Mouse (Mus musculus) midbrain, embryonic 12.5 days (tissue): ENCODE data around the gene Gm37240. TPM values are rescaled to one million over a fixed set of nuclear protein-coding genes. Genes with fewer than 3 reads are reported as not detected.
"Not testable (repeated sequence)": the region's sequence is repeated elsewhere in the genome, so short reads cannot be mapped to it uniquely, and the experiment has no call there.

Experiments used
- ATAC-seq: fragments of 200-750 bp; cut with Nextera tagmentation; 2 replicates; pipeline ENCODE4 v1.8.0; 2017; ENCODE audit warnings: low read depth, moderate TSS enrichment, moderate library complexity; ENCODE audit not compliant: low FRiP score
- H3K27ac ChIP-seq: fragments of 300-500 bp; sonication (generic); replicated peaks from 2 replicates; pipeline ENCODE4 v1.5.1; 2016; ENCODE audit warnings: mild to moderate bottlenecking
- H3K27me3 ChIP-seq: fragments of 300-500 bp; sonication (generic); 2 replicates; pipeline ENCODE4 v1.6.1; 2016; ENCODE audit warnings: mild to moderate bottlenecking
- H3K36me3 ChIP-seq: fragments of 300-500 bp; sonication (generic); 2 replicates; pipeline ENCODE4 v1.6.1; 2016
- H3K4me1 ChIP-seq: fragments of 300-500 bp; sonication (generic); 2 replicates; pipeline ENCODE4 v1.6.1; 2016
- H3K4me2 ChIP-seq: fragments of 300-500 bp; sonication (generic); replicated peaks from 2 replicates; pipeline ENCODE4 v1.6.1; 2016; ENCODE audit warnings: mild to moderate bottlenecking, moderate library complexity
- H3K4me3 ChIP-seq: fragments of 300-500 bp; sonication (generic); 2 replicates; pipeline ENCODE4 v1.5.1; 2016; ENCODE audit warnings: mild to moderate bottlenecking
- H3K9ac ChIP-seq: fragments of 300-500 bp; sonication (generic); replicated peaks from 2 replicates; pipeline ENCODE4 v1.6.1; 2016; ENCODE audit warnings: mild to moderate bottlenecking, moderate library complexity
- H3K9me3 ChIP-seq: fragments of 300-500 bp; sonication (generic); 2 replicates; pipeline ENCODE4 v1.6.1; 2016; ENCODE audit warnings: mild to moderate bottlenecking
- WGBS: fragments of 180-500 bp; shearing (Covaris S2); methylation state at CpG from one replicate; pipeline ENCODE4 v1.1.7; 2016; 5-methylcytosine and 5-hydroxymethylcytosine counted together
- polyA plus RNA-seq: library from polyadenylated mRNA; unstranded; fragments of >200 nt; fragmentation: Nextera tagmentation; extraction: Ambion mirVana; gene quantifications from 2 replicates; pipeline ENCODE4 v1.2.1, GENCODE M21; 2016

The Gm37240 gene
- 0.31 and 0.96 TPM in 2 replicates for polyA plus RNA-seq

- Histone ChIP-seq H3K36me3 (no peaks in the 10 kb centered on the region), H3K9me3 (no peaks in the 10 kb centered on the region), H3K27me3 (peaks cover 41% of the 10 kb centered on the region), H3K27ac (no peak within 1 kb of the TSS), H3K4me3 (peak within 1 kb of the TSS; percentile 54), H3K4me2 (peak within 1 kb of the TSS; percentile 98), H3K4me1 (peaks cover 18% of the 10 kb centered on the region), H3K9ac (peak within 1 kb of the TSS; percentile 32; the same call in 1 of the 2 replicates)
- peak; percentile 85 for ATAC-seq
- WGBS = 1% methylated on average over 40 of the region's 48 CpGs
Observed at GRCm38 (mm10) chr3:85887239-85887827, at the start of gene Gm37240, which contains the start of gene Glt28d2. Gene Gm37240 (minus strand): TSS chr3:85887518. Gene Glt28d2 (minus strand): TSS chr3:85887516.

- no peaks in the 10 kb centered on the region for H3K27me3 ChIP-seq
- H3K36me3 ChIP-seq = no peaks in the 10 kb centered on the region
- ATAC-seq = no peak
- no peak overlapping the region for H3K9ac ChIP-seq
- no peak overlapping the region for H3K27ac ChIP-seq
- WGBS = 92% methylated on average over 5 of the region's 5 CpGs
- H3K4me1 ChIP-seq = no peaks in the 10 kb centered on the region
- no peak overlapping the region for H3K4me2 ChIP-seq
- no peaks in the 10 kb centered on the region for H3K9me3 ChIP-seq
- H3K4me3 ChIP-seq = no peak overlapping the region
Observed at GRCm38 (mm10) chr3:85933586-85933985, 46.3 kb upstream of the Gm37240 start.

- Histone ChIP-seq H3K27me3 (no peaks in the 10 kb centered on the region), H3K9me3 (no peaks in the 10 kb centered on the region), H3K27ac (no peak overlapping the region), H3K9ac (no peak overlapping the region), H3K36me3 (no peaks in the 10 kb centered on the region), H3K4me2 (no peak overlapping the region), H3K4me3 (no peak overlapping the region), H3K4me1 (no peaks in the 10 kb centered on the region)
- ATAC-seq = no peak
- 84% methylated on average over 6 of the region's 6 CpGs for WGBS
Observed at GRCm38 (mm10) chr3:85931859-85932258, 44.5 kb upstream of the Gm37240 start.

- Histone ChIP-seq H3K9ac (no peak overlapping the region), H3K4me3 (no peak overlapping the region), H3K27ac (no peak overlapping the region), H3K9me3 (no peaks in the 10 kb centered on the region), H3K36me3 (no peaks in the 10 kb centered on the region), H3K4me1 (no peaks in the 10 kb centered on the region), H3K4me2 (no peak overlapping the region), H3K27me3 (no peaks in the 10 kb centered on the region)
- ATAC-seq = no peak
- 39% methylated on average over 11 of the region's 11 CpGs for WGBS
Observed at GRCm38 (mm10) chr3:85930671-85931255, 43.4 kb upstream of the Gm37240 start.

- no peak for ATAC-seq
- Histone ChIP-seq H3K9me3 (no peaks in the 10 kb centered on the region), H3K4me1 (no peaks in the 10 kb centered on the region), H3K36me3 (no peaks in the 10 kb centered on the region), H3K27ac (no peak overlapping the region), H3K9ac (no peak overlapping the region), H3K4me2 (no peak overlapping the region), H3K27me3 (no peaks in the 10 kb centered on the region), H3K4me3 (no peak overlapping the region)
- WGBS = 80% methylated on average over 5 of the region's 5 CpGs
Observed at GRCm38 (mm10) chr3:85929711-85930110, 42.4 kb upstream of the Gm37240 start.

GRCm38 (mm10) chr3:85928140-85928611, 40.9 kb upstream of the Gm37240 start:
- 89% methylated on average over 5 of the region's 5 CpGs for WGBS
- H3K9me3 ChIP-seq = no peaks in the 10 kb centered on the region
- ATAC-seq = no peak
- H3K27me3 ChIP-seq = no peaks in the 10 kb centered on the region
- no peak overlapping the region for H3K4me3 ChIP-seq
- H3K27ac ChIP-seq = no peak overlapping the region
- H3K9ac ChIP-seq = no peak overlapping the region
- H3K36me3 ChIP-seq = no peaks in the 10 kb centered on the region
- no peak overlapping the region for H3K4me2 ChIP-seq
- H3K4me1 ChIP-seq = no peaks in the 10 kb centered on the region

GRCm38 (mm10) chr3:85927296-85927695, 40.0 kb upstream of the Gm37240 start:
- no peak for ATAC-seq
- no peak overlapping the region for H3K4me3 ChIP-seq

GRCm38 (mm10) chr3:85923954-85924945, 36.9 kb upstream of the Gm37240 start:
- Histone ChIP-seq H3K27me3 (no peaks in the 10 kb centered on the region), H3K4me1 (no peaks in the 10 kb centered on the region), H3K36me3 (no peaks in the 10 kb centered on the region), H3K4me2 (0 out of 2 replicates have a peak overlapping the region, but pooled peaks have one; percentile 11), H3K27ac (no peak overlapping the region), H3K9me3 (no peaks in the 10 kb centered on the region), H3K9ac (no peak overlapping the region), H3K4me3 (no peak overlapping the region)
- no peak for ATAC-seq
- WGBS = 47% methylated on average over 18 of the region's 18 CpGs

More at GRCm38 (mm10) chr3:85927296-85927695, 40.0 kb upstream of the Gm37240 start:
- 77% methylated on average over 9 of the region's 9 CpGs for WGBS
- Histone ChIP-seq H3K9ac (no peak overlapping the region), H3K27me3 (no peaks in the 10 kb centered on the region), H3K4me2 (no peak overlapping the region), H3K9me3 (no peaks in the 10 kb centered on the region), H3K27ac (no peak overlapping the region), H3K4me1 (no peaks in the 10 kb centered on the region), H3K36me3 (no peaks in the 10 kb centered on the region)

- WGBS = 66% methylated on average over 8 of the region's 8 CpGs
- no peak overlapping the region for H3K27ac ChIP-seq
- H3K9ac ChIP-seq = no peak overlapping the region
- H3K4me3 ChIP-seq = no peak overlapping the region
- H3K4me2 ChIP-seq = no peak overlapping the region
- H3K27me3 ChIP-seq = no peaks in the 10 kb centered on the region
- no peaks in the 10 kb centered on the region for H3K9me3 ChIP-seq
- H3K4me1 ChIP-seq = no peaks in the 10 kb centered on the region
- no peak for ATAC-seq
- H3K36me3 ChIP-seq = no peaks in the 10 kb centered on the region
Observed at GRCm38 (mm10) chr3:85923343-85923742, 36.0 kb upstream of the Gm37240 start.

GRCm38 (mm10) chr3:85922331-85922730, 35.0 kb upstream of the Gm37240 start:
- no peak overlapping the region for H3K9ac ChIP-seq
- no peaks in the 10 kb centered on the region for H3K9me3 ChIP-seq
- ATAC-seq = no peak
- H3K27ac ChIP-seq = no peak overlapping the region
- H3K4me3 ChIP-seq = no peak overlapping the region
- no peaks in the 10 kb centered on the region for H3K4me1 ChIP-seq
- no peaks in the 10 kb centered on the region for H3K36me3 ChIP-seq
- WGBS = 78% methylated on average over 3 of the region's 3 CpGs
- H3K27me3 ChIP-seq = no peaks in the 10 kb centered on the region
- no peak overlapping the region for H3K4me2 ChIP-seq

GRCm38 (mm10) chr3:85920671-85921070, 33.4 kb upstream of the Gm37240 start:
- not testable (repeated sequence) for H3K27ac ChIP-seq, H3K4me3 ChIP-seq, H3K4me2 ChIP-seq, ATAC-seq, H3K36me3 ChIP-seq, H3K4me1 ChIP-seq, H3K9ac ChIP-seq, H3K27me3 ChIP-seq, H3K9me3 ChIP-seq
- WGBS = 85% methylated on average over 2 of the region's 2 CpGs

- Histone ChIP-seq H3K4me2 (no peak overlapping the region), H3K36me3 (no peaks in the 10 kb centered on the region), H3K4me3 (no peak overlapping the region), H3K27ac (no peak overlapping the region), H3K9me3 (no peaks in the 10 kb centered on the region), H3K4me1 (no peaks in the 10 kb centered on the region), H3K9ac (no peak overlapping the region), H3K27me3 (no peaks in the 10 kb centered on the region)
- no peak for ATAC-seq
- 18% methylated on average over 4 of the region's 4 CpGs for WGBS
Observed at GRCm38 (mm10) chr3:85917600-85917999, 30.3 kb upstream of the Gm37240 start.
